Mouse (Mus musculus): ENCODE results near the gene Clcn2. TPM values are rescaled to one million over a fixed set of nuclear protein-coding genes. Genes with fewer than 3 reads are reported as not detected.

Clcn2 gene
- polyA plus RNA-seq, 1 experiment from 2014 or later = 19.2 TPM

DNA sequence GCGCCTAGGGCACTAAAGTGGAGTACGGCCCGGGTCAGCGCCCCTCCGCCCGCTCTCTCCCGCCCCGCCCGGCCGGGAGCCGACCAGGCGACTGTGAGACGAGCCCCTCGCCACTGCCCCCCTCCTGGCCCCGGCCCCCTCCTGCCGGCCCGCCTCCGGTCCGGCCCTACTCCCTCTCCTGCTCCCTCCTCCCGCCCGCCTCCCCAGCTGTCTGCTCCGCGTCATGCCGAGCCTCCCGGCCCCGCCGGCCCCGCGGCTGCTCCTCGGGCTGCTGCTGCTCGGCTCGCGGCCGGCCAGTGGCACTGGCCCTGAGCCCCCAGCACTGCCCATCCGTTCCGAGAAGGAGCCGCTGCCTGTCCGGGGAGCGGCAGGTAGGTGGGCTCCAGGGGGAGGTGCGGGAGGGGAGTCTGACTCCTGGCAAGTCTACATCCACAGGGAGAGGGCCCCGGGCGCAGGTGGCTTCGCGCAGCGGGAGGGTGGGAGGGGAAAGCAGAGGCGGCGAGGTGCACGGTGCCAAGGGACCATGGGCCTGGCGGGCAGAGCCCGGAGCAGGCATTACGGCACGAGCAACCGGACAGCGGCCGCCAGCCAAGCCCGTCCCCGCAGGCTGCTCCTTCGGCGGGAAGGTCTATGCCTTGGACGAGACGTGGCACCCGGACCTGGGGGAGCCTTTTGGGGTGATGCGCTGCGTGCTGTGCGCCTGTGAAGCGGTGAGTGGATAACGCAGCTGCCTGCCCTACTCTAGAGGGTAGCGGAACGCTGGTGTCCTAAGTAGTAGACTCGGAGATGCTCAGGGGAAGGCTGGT is 15.6 kb upstream of the Clcn2 start, which contains the start of gene Chrd:
Gene Chrd, plus strand, starts transcription at position 203 of the 806 bp plus-strand sequence.
- Histone ChIP-seq H3K36me3 (no peaks in the 10 kb centered on the region), H3K9ac (replicated peaks) (peak within 1 kb of the TSS; percentile 79), H3K27ac (replicated peaks) (peak within 1 kb of the TSS; percentile 44), H3K27me3 (peaks cover 22% of the 10 kb centered on the region), H3K4me2 (replicated peaks) (peak within 1 kb of the TSS; percentile 90), H3K9me3 (no peaks in the 10 kb centered on the region), H3K4me1 (peaks cover 20% of the 10 kb centered on the region), H3K4me3 (peak within 1 kb of the TSS; percentile 74)
- WGBS = under 1% methylated on average over 58 of the region's 70 CpGs
- peak; percentile 77 for ATAC-seq (replicated peaks)

DNA sequence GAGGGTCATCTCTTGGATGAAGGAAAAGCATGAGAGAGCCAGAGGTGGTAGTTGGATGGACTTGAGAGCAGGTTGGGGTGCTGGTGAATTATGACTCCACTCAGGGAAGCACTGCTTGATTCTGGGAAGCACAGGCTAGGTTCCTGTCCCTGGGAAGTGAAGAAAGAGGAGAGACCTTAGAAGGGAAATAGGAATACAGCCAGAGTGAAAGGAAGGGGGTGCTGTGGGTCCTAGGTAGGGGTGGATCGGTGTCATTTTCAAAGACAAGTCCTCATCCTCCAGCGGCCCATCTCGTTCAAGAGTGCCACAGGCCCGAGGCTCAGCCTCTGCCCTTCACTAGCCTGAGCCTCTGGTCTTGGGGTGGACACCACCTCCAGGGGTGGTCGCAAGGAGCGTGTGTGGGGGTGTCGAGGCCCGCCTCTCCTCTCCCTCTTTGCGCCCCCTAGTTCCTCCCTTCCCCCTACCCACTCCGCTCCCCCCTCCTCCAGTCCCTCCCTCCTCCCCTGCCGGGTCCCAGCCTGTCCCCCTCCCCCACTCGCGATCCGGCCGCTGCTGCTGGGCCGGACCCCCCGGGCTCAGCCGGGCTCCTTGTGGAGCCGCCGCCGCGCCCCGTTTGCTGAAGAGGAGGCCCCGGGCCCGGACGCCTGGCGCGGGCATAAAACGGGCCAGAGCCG is 14.8 kb upstream of the Clcn2 start:
- under 1% methylated on average over 30 of the region's 30 CpGs for WGBS
- Histone ChIP-seq H3K9me3 (no peaks in the 10 kb centered on the region), H3K27me3 (peaks cover 22% of the 10 kb centered on the region), H3K4me2 (replicated peaks) (peak overlapping the region; percentile 90), H3K4me1 (peaks cover 20% of the 10 kb centered on the region), H3K4me3 (peak overlapping the region; percentile 74), H3K36me3 (no peaks in the 10 kb centered on the region), H3K9ac (replicated peaks) (peak overlapping the region; percentile 79), H3K27ac (replicated peaks) (peak overlapping the region; percentile 44)
- ATAC-seq (replicated peaks) = peak; percentile 49

GRCm38 (mm10) chr16:20731688-20732087 is 14.1 kb upstream of the Clcn2 start:
- no peak overlapping the region for H3K4me3 ChIP-seq
- no peak for ATAC-seq (replicated peaks)
- H3K4me2 ChIP-seq (replicated peaks) = no peak overlapping the region
- peaks cover 20% of the 10 kb centered on the region for H3K4me1 ChIP-seq
- 60% methylated on average over 5 of the region's 5 CpGs for WGBS
- no peaks in the 10 kb centered on the region for H3K9me3 ChIP-seq
- H3K27ac ChIP-seq (replicated peaks) = peak overlapping the region; percentile 46; the same call in 1 of the 2 replicates
- no peak overlapping the region for H3K9ac ChIP-seq (replicated peaks)
- no peaks in the 10 kb centered on the region for H3K36me3 ChIP-seq
- H3K27me3 ChIP-seq = peaks cover 22% of the 10 kb centered on the region

GRCm38 (mm10) chr16:20730293-20730711 is 12.8 kb upstream of the Clcn2 start:
- no peaks in the 10 kb centered on the region for H3K9me3 ChIP-seq
- H3K36me3 ChIP-seq = no peaks in the 10 kb centered on the region
- H3K27ac ChIP-seq (replicated peaks) = no peak overlapping the region
- no peak for ATAC-seq (replicated peaks)
- H3K4me2 ChIP-seq (replicated peaks) = no peak overlapping the region
- no peak overlapping the region for H3K4me3 ChIP-seq
- WGBS = 39% methylated on average over 5 of the region's 5 CpGs
- peaks cover 18% of the 10 kb centered on the region for H3K27me3 ChIP-seq
- H3K9ac ChIP-seq (replicated peaks) = no peak overlapping the region
- H3K4me1 ChIP-seq = peaks cover 20% of the 10 kb centered on the region

- H3K27ac ChIP-seq (replicated peaks) = no peak overlapping the region
- no peaks in the 10 kb centered on the region for H3K27me3 ChIP-seq
- H3K4me1 ChIP-seq = no peaks in the 10 kb centered on the region
- ATAC-seq (replicated peaks) = no peak
- peaks cover 12% of the 10 kb centered on the region for H3K36me3 ChIP-seq
- no peaks in the 10 kb centered on the region for H3K9me3 ChIP-seq
- 59% methylated on average over 1 of the region's 1 CpGs for WGBS
- no peak overlapping the region for H3K9ac ChIP-seq (replicated peaks)
- H3K4me2 ChIP-seq (replicated peaks) = no peak overlapping the region
- H3K4me3 ChIP-seq = no peak overlapping the region
These were observed 8.8 kb upstream of the Clcn2 start for GRCm38 (mm10) chr16:20726384-20726783.

DNA sequence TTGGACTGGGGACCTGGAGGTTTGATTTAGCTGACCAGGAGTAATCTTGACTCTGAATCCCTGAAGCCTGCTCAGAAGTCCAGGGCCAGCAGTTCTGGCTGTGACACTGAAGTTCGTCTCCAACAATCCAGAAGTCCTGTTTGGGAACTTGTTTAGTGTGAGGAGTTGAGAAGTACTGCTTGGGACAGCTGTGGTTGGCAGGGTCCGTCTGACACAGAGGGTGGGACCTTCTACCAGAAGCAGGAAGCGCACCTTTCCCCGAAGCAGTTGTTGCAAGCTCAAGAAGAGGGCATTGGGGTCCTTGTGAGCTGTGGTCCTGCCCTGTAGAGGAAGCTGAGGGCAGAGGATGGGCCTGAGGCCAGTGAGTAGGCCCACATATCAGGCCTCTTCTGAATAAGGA is 8.2 kb upstream of the Clcn2 start:
- H3K4me3 ChIP-seq = no peak overlapping the region
- no peak overlapping the region for H3K4me2 ChIP-seq (replicated peaks)
- peaks cover 17% of the 10 kb centered on the region for H3K36me3 ChIP-seq
- no peaks in the 10 kb centered on the region for H3K4me1 ChIP-seq
- H3K27ac ChIP-seq (replicated peaks) = no peak overlapping the region
- H3K9ac ChIP-seq (replicated peaks) = no peak overlapping the region
- no peak for ATAC-seq (replicated peaks)
- 81% methylated on average over 4 of the region's 4 CpGs for WGBS
- no peaks in the 10 kb centered on the region for H3K9me3 ChIP-seq
- no peaks in the 10 kb centered on the region for H3K27me3 ChIP-seq

DNA sequence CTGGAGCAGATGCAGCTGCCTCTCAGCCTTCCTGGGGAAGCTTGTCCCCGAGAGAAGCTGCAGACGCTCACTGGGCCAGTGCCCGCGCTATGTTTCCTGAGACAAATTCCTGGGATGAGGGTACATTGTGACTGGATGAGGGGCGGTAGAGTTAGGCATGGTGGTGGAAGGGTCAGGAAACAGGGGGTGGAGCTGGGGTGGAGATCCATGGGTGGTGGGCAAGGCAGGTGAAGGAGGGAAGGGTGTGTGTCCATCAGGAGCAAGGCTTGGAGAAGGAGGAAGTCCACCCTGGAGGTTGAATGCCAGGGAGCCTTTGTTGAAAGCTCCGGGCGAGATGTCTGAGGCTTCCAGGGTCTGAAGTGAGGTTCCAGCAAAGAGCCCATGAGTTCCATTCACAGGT is 7.8 kb upstream of the Clcn2 start:
- H3K4me1 ChIP-seq = no peaks in the 10 kb centered on the region
- 90% methylated on average over 7 of the region's 7 CpGs for WGBS
- H3K4me2 ChIP-seq (replicated peaks) = no peak overlapping the region
- H3K27me3 ChIP-seq = no peaks in the 10 kb centered on the region
- H3K4me3 ChIP-seq = no peak overlapping the region
- no peak overlapping the region for H3K27ac ChIP-seq (replicated peaks)
- H3K9ac ChIP-seq (replicated peaks) = no peak overlapping the region
- no peaks in the 10 kb centered on the region for H3K9me3 ChIP-seq
- ATAC-seq (replicated peaks) = no peak
- H3K36me3 ChIP-seq = peaks cover 21% of the 10 kb centered on the region

GRCm38 (mm10) chr16:20724338-20724748 is 6.8 kb upstream of the Clcn2 start:
- 0 out of 2 replicates have a peak, but pooled peaks have one; percentile 43 for ATAC-seq (replicated peaks)
- H3K27me3 ChIP-seq = no peaks in the 10 kb centered on the region
- H3K4me1 ChIP-seq = no peaks in the 10 kb centered on the region
- H3K27ac ChIP-seq (replicated peaks) = no peak overlapping the region
- peaks cover 21% of the 10 kb centered on the region for H3K36me3 ChIP-seq
- no peak overlapping the region for H3K9ac ChIP-seq (replicated peaks)
- WGBS = 40% methylated on average over 5 of the region's 5 CpGs
- H3K9me3 ChIP-seq = no peaks in the 10 kb centered on the region
- H3K4me2 ChIP-seq (replicated peaks) = no peak overlapping the region
- no peak overlapping the region for H3K4me3 ChIP-seq

DNA sequence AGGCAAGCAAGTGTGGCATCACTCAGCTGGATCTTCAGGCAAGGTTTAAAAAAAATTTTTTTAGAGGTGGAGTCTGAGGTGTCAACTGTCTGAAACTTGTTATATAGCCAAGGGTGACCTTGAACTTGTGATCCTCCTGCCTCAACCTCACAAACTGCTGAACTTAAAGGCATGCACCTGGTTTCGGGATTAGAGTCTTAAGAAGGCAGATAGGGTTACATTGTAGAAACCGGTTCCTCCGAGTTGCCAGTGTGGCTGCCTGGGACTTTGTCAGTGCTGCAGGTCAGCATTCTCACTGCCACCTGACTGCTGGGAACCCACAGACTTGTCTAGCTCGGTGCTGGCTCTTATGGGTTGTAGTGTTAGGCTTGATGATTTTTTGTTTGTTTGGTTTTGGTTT is 5.7 kb upstream of the Clcn2 start:
- Histone ChIP-seq H3K36me3 (peaks cover 21% of the 10 kb centered on the region), H3K4me1 (peaks cover 7% of the 10 kb centered on the region), H3K9me3 (no peaks in the 10 kb centered on the region), H3K4me3 (no peak overlapping the region), H3K27me3 (no peaks in the 10 kb centered on the region), H3K9ac (replicated peaks) (no peak overlapping the region), H3K27ac (replicated peaks) (no peak overlapping the region), H3K4me2 (replicated peaks) (no peak overlapping the region)
- ATAC-seq (replicated peaks) = no peak
- WGBS = 84% methylated on average over 4 of the region's 4 CpGs

DNA sequence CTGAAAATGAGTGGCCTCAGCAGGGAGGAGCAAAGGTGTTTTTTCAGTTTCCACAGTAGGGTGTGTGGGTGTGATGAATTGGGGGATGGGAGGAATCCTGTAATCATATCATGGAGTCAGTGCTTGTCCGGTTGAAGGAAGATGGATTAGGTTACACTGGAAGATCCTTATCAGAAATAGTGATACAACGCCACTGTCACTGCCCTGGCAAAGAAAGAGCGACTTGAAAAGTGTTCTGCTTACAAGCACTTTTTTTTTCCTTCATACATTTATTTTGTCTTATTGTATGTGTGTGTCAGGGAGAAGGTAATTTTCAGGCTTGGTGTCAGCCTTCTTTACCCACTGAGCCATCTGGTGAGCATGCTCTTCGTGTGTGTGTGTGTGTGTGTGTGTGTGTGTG is 5.2 kb upstream of the Clcn2 start:
- Histone ChIP-seq H3K4me1 (peaks cover 10% of the 10 kb centered on the region), H3K4me2 (replicated peaks) (no peak overlapping the region), H3K27me3 (no peaks in the 10 kb centered on the region), H3K27ac (replicated peaks) (no peak overlapping the region), H3K36me3 (peaks cover 21% of the 10 kb centered on the region), H3K9ac (replicated peaks) (no peak overlapping the region), H3K9me3 (no peaks in the 10 kb centered on the region), H3K4me3 (no peak overlapping the region)
- ATAC-seq (replicated peaks) = no peak
- 90% methylated on average over 4 of the region's 4 CpGs for WGBS

GRCm38 (mm10) chr16:20721808-20722207 is 4.3 kb upstream of the Clcn2 start:
- Histone ChIP-seq H3K4me1 (peaks cover 17% of the 10 kb centered on the region), H3K9me3 (no peaks in the 10 kb centered on the region), H3K27ac (replicated peaks) (no peak overlapping the region), H3K4me2 (replicated peaks) (no peak overlapping the region), H3K36me3 (peaks cover 21% of the 10 kb centered on the region), H3K9ac (replicated peaks) (no peak overlapping the region), H3K27me3 (no peaks in the 10 kb centered on the region), H3K4me3 (no peak overlapping the region)
- ATAC-seq (replicated peaks) = no peak
- 88% methylated on average over 10 of the region's 10 CpGs for WGBS

- Histone ChIP-seq H3K4me1 (peaks cover 40% of the 10 kb centered on the region), H3K9me3 (no peaks in the 10 kb centered on the region), H3K27ac (replicated peaks) (peak overlapping the region; percentile 90), H3K4me2 (replicated peaks) (peak overlapping the region; percentile 90), H3K36me3 (peaks cover 21% of the 10 kb centered on the region), H3K4me3 (peak overlapping the region; percentile 72), H3K9ac (replicated peaks) (peak overlapping the region; percentile 85), H3K27me3 (no peaks in the 10 kb centered on the region)
- 3% methylated on average over 18 of the region's 18 CpGs for WGBS
- ATAC-seq (replicated peaks) = no peak; the same call in 1 of the 2 replicates
These were observed 578 bp upstream of the Clcn2 start for GRCm38 (mm10) chr16:20717978-20718670.
